Mouse (Mus musculus) c-Kit-negative CD71-positive TER-119-positive erythroid progenitor cells, embryonic 14.5 days (primary cell): ENCODE data around the gene Hs1bp3.

Source experiments
- DNase-seq: peaks from one replicate; pipeline ENCODE4 v3.0.0-alpha.2; 2013; ENCODE audit warnings: low read depth, low spot score

The Hs1bp3 gene

DNA sequence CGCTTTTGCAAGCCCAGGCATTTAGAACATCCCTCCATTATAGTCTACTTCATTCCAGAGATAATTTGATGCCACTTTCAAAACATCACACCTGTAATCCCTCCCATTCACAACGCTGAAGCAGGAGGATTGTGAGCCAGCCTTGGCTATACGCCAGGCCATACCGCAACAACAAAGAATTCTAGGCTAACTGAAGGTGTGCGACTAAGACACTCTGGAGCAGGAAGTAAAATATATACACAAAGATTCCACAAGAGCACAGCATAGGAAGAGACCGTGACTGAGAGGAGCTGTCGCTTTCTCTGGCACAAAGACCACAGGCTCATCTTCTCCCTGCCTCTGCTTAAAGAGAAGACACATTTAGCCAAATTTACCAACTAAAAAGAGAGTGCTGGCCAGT lies 49.2 kb downstream of the Hs1bp3 start:
- DNase-seq, result no peak

- no peak for DNase-seq
Observed at GRCm38 (mm10) chr12:8364321-8364838, 51.1 kb downstream of the Hs1bp3 start.

- no peak for DNase-seq
Observed at GRCm38 (mm10) chr12:8365336-8365735, 52.1 kb downstream of the Hs1bp3 start.

- DNase-seq, result no peak
Observed at GRCm38 (mm10) chr12:8365905-8366576, 52.8 kb downstream of the Hs1bp3 start.

- no peak for DNase-seq
Observed at GRCm38 (mm10) chr12:8366688-8367087, 53.5 kb downstream of the Hs1bp3 start.

GRCm38 (mm10) chr12:8371746-8372510 lies 58.7 kb downstream of the Hs1bp3 start:
- DNase-seq, result no peak

DNA sequence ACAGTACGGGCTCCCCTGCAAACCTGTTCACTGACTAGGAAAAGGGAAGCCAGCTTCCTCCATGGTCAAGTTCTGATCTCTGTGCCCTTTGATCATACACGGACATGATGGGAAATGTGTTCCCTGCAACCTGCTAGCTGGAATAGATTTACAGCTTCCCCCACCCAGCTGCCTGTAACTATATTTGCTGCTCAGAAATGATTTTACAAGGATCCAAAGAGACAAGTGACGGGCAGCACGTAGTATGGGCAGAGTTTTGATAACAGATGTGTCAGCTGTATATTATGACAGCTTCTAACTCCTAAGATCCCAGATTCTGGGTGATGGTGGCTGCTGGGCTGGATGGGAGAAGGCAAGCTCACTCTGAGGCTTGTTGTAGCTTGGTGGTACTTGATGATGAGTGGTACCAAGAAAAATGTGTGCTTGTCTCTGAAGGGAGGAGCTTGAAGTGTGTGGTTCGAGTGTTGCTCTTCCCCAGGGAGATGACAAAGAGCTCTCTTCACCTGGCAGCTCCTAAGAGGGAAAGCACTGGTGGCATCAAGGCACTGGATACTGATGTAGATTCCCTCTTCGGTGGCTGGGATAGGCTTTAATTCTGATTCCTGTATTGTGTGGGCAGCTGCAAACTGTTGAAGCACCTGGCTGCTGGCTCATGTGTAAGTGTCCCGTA lies 59.4 kb downstream of the Hs1bp3 start:
- no peak for DNase-seq

DNA sequence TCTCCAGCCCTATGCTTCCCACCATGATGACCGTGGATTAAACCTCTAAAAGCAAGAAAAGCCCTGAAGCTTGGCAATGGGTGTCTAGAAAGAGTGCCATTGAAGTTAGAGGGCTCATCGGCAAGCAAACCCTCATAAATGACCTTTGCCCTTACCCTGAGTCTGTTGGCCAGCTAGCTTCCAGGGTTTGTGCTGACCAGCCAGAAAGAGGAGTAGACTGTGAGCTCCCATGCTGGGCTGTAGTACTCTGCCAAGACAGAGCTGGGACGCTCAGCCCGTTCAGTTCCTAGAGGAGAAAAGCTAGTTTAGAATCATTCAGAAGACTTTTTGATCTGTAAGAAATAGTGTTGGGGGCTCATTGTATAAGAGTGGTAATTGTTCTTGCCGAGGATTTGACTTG lies 60.5 kb downstream of the Hs1bp3 start:
- no peak for DNase-seq

DNA sequence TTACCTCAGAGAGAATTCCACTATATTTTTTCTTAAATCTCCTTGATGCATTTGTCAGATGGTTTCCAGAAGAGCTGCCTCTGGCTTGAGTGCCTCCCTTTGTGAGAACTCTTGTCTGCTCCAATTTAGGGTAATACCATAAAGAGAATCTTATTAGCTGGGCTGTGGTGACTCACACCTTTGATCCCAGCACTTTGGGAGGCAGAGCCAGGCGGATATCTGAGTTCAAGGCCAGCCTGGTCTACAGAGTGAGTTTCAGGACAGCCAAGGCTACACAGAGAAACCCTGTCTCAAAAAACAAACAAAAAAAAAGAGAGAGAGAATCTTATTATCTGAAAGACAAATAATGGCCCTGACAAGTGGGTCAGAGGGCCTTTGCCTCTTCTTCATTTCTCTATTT lies 63.9 kb downstream of the Hs1bp3 start:
- no peak for DNase-seq

DNA sequence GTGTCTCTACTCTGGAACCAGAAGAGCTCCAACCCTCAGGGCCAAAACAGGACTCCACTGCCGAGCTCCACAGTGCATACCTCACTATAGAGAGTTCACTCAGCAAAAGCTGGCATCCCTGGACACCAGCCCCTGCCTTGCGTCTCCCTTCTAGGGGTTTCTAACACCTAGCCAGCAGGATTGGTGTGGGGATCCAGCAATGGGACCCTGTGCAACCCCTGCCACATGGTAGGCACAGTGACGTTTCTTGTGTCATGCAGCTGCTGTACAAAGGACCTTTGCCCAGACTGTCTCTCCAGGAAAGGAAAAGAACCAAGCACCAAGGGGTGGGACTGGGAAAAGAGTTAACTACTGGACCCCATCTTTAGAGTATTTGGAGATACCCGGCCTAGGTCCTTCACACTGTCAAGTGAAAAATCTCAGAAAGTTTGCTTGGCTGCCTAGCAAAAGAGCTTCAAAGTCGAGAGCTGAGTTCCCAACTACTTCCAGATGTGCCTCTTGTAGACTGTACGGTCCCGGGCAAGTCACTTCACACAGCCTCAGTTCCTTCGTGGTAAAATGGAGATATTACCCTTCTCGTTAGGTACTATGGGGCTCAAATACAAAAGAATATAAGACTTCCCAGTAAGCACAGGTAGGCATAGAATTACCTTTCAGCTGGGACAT lies 64.9 kb downstream of the Hs1bp3 start:
- no peak for DNase-seq

- no peak for DNase-seq
Observed at GRCm38 (mm10) chr12:8379795-8380521, 66.7 kb downstream of the Hs1bp3 start.

DNA sequence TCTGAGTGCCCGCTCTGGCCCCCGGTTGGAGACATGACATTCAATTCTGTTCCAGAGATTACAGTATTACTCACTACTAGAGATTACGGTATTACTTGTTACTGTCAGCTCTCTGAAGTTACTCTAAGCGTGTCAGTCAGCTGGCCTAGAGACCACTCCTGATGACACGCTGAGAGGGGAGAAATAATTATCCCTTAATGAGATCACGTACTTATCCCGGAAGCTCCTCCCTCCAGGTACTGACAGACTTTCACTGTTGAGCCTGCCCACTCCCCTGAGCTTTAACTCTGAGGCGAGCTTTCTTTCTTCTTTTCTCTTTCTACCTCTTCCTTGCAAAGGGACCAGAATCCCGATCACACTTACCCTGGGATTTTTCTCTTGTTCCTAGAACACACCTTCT lies 67.7 kb downstream of the Hs1bp3 start:
- DNase-seq, result no peak

DNA sequence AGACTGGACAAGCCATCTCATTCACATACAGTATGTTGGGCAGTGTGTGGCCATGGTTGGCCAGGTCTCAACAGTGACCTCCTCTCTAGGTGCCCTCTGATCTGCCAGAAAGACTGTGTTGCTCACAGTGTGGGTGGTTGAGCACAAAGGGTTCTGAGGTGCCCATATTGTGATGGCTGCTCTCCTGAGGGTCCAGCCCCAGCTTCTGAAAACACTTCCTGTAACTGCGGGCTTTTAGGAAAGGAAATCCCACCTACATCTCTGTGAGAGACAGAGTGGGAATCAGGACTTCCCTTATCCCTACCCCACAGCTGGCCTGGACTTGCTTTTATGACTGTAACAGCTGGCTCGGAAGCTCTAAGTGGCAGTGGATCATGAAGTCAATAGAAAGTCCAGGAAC lies 68.7 kb downstream of the Hs1bp3 start:
- no peak for DNase-seq

- DNase-seq, result no peak
Observed at GRCm38 (mm10) chr12:8383822-8384221, 70.6 kb downstream of the Hs1bp3 start.

DNA sequence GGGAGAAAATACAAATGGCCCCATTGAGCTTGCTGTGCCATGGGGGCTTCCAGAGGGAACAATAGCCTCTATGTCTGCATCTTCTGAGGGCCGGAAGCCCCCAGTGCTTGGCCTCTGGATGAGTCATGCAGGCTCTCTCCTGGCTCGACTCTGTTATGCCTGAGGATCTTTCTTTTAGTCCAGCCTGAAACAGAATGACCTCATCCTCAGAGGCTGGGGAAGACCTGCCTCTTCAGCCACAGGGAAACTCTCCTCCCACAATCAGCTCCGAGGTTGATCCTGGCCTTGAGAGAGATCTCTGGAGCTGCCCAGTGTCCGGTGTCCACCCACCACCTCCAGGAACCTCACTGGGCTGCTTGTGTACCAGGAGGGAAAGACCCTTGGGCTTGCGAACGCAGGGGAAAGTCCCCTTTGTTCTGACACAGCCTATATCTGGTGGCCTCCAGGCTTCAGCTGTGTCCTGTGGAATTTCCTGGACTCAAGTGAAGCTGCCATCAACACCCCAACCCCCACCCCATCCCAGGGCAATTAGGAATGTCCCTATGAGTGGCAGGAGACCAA lies 73.3 kb downstream of the Hs1bp3 start:
- no peak for DNase-seq

DNA sequence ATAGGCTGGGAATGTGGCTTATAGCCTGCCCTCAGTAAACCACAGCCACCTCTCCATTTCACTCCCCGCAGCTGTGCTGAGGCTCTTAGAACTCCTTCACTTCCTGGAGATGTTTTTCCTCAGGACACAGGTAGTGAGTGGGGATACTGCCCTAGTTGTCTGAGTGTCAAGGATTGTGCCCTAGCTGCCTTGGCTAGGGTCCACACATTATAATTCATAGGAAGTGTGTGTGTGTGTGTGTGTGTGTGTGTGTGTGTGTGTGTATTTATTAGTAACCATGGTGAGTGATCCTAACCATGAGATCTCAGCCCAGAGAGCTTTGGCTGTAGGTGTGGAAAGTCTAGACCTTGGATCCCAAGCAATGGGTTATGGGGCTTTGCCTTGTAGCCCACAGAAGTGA lies 74.0 kb downstream of the Hs1bp3 start:
- DNase-seq, result no peak

DNA sequence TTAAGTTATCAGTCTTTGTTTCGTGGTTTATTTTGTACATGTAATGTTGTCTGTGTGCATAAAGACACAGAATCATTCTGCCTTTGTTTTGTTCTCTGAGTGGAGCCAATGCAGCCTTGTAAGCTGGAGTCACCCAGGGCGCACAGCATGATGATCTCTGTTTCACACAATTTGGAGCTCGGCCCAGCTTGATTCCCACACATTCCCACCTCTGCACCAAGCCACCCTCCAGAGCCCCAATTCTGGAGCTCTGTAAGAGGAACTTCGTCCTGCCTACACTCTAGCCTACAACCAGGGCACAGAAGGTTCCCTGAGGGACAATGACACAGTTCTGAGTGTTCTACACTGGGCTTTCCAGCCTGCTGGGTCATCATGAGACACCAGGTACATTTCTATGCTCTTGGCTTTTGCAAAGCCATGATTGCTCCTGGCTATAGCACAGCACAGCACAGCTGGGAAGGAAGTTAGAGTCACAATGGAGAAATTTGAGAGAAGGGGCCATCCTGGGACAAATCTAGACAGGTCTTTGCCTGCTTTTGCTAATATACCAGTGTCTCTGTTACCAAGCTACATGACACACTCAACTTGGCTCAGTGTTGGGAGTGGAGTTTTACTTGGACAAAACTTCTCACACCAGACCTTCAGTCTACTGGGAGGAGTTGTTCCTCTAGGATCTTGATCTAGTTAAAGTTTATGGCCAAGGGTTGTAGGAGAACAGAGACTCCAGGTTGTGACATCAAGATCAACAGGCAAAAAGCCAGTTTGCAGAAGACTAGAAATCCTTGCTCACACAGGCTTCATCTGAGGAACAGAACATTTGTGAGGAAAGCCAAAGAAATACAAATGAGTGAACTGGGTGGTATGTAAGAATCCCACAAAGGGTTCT lies 75.5 kb downstream of the Hs1bp3 start:
- no peak for DNase-seq

DNA sequence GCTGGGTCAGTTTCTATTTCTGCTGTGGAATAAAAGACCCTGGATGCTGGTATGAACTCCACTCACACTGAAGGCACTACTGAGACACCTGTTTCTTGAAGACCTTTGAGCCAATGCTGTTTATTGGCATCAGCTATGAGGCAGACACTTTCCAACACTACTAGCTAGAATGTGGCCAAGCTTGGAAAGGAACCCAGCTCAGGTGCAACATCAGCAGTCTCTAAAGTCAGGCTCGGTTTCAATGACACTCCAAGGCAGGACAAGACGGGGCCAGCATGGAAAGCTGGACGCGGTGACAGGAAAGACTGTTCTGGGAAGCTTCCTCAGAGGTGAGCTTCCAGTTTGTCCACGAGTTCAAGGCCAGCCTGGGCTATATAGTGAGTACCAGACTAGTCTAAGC lies 80.0 kb downstream of the Hs1bp3 start:
- no peak for DNase-seq
